Mouse (Mus musculus) frontal cortex, postnatal 10 days (tissue): Measurements from ENCODE around the gene Cited1.
"Not testable (repeated sequence)": the region's sequence is repeated elsewhere in the genome, so short reads cannot be mapped to it uniquely, and the experiment has no call there.

Experiments
- DNase-seq, 2 experiments: peaks; one replicate each; pipeline ENCODE4 v3.0.0; 2022; ENCODE audit warnings: low spot score in 2 of 2, mixed read lengths in 1 of 2

Cited1 gene

DNA sequence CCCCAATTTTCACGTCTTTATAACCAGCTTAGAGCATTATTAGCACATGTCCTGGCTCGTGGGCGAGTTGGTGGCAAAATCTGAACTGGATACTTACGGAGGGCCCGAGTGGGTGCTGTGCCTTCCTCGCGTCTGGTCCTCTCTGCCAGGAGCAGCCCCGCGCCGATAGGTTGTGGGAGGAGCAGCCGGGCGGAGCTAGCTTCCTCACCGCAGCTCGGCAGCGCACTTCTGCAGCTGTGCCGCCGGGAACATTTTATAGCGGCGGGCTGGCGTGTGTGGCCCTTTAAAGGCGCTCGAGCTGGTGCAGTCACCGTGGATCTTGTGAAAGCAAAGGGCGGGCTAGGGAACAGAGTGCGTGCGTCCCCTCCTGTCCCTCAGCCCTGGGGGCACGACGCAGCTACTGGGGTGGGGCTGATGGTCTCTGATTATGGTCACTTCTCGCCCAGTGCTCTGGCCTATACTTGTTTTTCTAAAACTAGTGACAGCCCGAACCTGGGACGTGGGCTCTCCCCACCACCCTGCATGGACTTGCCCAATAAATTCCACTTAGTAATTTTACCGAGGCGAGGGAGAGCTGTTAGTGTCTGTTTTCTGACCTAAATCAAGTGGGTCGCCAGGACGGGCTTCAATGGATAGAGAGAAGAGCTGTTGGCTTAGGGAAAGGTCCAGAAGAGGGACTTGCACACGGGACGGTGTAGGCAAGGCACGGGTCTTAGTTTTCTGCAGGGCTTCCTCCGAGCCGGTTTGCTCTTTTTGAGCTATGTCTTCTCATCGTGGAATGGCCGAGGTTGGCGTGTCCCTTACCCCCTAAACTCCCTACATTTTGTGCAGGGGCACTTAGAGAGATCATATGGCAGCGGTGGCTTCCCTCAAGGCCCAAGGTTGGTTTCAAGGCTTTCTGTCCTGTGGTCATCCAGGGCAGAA, at the start of gene Cited1:
Gene Cited1, minus strand, starts transcription at position 245 of the 924 bp plus-strand sequence.
- DNase-seq = peak; percentile 43 to 58

DNA sequence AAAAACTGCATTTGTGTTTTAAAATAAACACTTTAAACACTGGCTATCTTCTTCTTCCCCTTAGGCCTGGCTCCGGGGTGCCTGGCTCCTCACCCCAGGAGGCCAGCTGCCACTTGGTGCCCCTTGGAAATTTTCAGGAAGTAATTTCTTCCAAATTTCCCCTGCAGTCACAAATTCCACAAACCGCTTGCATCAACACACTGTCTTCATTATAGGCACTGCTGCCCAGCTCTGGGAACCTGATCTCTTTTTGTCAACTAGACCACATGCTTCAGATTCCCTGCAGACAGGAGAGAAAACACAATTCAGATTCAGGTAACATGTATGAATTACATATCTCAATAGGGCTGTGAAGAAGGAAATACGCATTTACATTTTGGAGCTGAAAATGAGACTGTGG, 32.9 kb upstream of the Cited1 start:
- DNase-seq = no peak

GRCm38 (mm10) chrX:102262620-102263345, 10.8 kb upstream of the Cited1 start:
- no peak for DNase-seq

GRCm38 (mm10) chrX:102259772-102260171, 7.8 kb upstream of the Cited1 start:
- DNase-seq = no peak

- peak; percentile 5 to 13 for DNase-seq
These were observed 1.9 kb upstream of the Cited1 start for GRCm38 (mm10) chrX:102253892-102254291.

DNA sequence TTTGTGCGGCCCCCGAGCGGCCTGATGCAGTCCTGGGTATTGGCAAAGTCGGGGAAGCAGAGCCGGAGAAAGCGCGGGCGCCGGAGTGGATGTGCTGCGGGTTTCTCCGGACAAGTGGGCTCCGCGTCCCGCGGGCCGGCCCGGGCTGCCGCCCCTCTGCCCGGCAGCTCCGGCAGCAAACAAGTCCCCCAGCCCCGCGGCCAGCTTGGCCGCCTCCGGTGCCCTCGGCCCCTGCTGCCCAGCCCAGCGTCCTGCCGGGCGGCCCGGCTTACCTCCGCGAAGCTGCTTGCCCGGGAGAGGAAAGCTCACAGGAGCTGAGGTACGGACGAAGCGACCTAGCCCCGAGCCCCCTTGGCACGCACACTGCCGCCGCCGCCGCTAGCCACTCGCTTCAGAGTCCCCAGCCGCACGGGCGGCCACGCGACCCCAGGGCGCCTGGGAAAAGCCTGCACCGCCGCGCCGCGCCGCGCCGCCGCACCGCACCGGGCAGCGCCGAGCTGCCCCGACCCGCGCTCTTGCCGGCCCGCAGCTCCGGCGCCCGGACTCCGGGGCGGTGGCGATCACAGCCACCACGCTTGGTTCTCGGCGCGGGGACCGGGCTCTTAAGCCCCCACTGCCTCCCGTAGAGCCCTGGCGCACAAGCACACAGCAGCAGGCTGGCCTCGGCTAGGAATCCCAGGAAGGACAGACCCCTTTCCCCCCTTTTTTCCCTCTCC, 602 bp downstream of the Cited1 start:
- DNase-seq = peak in 1 of 2 experiments; percentile 10

GRCm38 (mm10) chrX:102250891-102251170, 1.1 kb downstream of the Cited1 start:
- no peak for DNase-seq

DNA sequence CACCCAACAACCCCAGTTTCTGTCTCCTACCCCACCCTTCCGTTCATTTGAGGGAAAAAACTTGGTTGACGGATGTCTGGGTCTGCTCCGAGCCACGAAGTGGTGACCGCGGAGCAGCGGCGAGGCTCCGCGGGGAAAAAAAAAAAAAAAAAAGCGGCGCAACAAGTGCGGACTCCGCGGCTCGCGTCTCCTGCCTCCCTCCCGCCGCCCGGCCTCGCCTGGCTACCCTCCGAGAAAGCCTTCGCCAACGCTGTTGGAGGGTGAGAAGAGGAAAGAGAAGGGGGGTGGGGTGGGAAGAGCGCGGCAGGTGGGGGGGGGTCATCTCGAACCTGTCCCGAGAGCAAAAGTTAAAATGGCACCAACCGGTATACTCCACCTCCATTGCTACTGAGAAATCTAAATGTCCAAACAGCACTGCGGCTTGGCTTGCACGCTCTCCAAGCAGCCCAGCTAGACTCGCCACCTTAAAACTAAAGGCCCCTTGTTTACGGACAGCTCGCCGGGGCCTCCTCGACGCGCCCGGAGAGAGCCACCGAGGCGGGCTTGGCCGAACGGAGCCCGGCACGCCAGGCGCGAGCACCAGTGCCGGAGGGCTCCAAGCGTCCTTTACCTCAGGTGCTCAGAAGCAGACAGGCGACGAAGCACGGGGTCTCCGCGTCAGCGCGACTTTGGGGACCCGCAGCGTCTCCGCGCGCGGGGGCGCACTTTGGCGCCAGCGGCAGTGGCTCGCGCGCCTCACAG, 1.7 kb downstream of the Cited1 start:
- DNase-seq = no peak

GRCm38 (mm10) chrX:102244334-102244733, 7.6 kb downstream of the Cited1 start:
- no peak for DNase-seq

GRCm38 (mm10) chrX:102219126-102219525, 32.9 kb downstream of the Cited1 start:
- DNase-seq = no peak

DNA sequence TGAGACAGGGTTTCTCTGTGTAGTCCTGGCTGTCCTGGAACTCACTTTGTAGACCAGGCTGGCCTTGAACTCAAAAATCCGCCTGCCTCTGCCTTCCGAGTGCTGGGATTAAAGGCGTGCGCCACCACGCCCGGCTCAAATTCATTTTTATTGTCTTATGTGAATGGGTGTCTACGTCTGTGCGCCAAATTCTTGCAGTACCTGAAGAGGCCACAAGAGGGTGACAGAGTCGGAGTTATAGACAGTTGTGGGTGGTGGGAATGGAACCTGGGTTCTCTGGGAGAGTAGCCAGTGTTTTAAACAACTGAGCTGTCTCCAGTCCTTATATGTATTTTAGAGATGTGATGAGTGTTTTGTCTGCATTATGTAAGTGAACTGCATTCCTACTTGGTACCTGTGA, 36.6 kb downstream of the Cited1 start:
- not testable (repeated sequence) for DNase-seq
